Mouse (Mus musculus) lung, postnatal 14 days (tissue): ENCODE measurements around the gene Vmn2r120.
"Not testable (repeated sequence)": the region's sequence is repeated elsewhere in the genome, so short reads cannot be mapped to it uniquely, and the experiment has no call there.

Experiments
- DNase-seq: peaks from one replicate; pipeline ENCODE4 v3.0.0; 2021

Gene Vmn2r120

GRCm38 (mm10) chr17:57545405-57545804 lies at the start of gene Vmn2r120:
Vmn2r120 (minus strand) TSS chr17:57545505.
- no peak for DNase-seq

DNA sequence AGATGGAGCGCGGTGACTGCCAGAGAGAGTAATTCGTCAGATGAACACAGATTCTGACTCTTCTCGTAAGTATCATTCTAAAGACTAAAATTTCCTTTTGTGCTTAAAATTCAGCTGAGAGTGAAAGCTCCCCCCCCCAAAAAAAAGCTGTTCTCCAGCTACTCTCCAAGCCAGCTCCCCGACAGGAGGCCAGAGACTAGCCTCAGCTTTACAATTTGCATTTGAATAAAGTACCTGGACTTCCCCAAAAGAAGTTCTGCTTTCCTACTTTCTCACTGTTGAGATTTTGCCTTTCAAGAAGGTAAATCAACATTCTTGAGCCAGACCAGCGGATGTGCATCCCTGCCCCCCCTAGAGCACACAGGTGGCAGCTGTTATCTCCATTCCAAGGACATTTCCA lies 42.0 kb upstream of the Vmn2r120 start:
- not testable (repeated sequence) for DNase-seq

DNA sequence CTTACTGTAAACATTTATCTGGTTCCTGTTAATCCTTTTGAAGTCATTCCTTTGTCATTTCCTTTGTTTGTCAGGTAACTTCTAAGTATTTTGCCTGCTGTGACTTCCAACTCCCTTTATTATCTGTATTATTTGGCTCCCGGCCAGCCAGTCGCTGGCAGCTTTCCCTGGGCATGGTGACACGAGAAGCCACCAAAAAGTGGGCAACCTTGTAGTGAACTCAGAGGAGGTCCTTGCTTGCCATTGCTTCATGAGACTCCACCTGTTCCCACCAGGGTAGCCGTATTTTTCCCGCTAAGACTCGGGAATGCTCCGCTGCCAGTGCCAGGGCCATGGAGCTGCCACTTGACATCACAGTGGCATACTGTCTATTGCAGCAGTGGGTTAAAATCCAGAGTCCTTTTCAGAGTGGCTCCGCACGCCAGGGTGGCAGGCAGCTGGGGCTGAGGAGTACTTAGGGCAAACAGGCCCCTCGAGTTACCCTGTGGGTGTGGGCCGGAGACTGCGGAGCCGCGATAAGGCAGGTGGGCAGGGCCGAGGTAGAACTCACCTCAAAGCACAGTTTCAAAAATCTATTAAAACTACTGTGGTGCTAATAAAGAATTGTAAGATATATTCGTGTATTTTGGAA lies 28.9 kb upstream of the Vmn2r120 start:
- no peak for DNase-seq
